Mouse (Mus musculus): ENCODE measurements at regions not wholly inside any gene's neighbourhood (a gene's known extent, or its start where the extent isn't known, plus 50 kb on each side); places are given as distances from the start of the nearest gene placed in this dataset.

DNA sequence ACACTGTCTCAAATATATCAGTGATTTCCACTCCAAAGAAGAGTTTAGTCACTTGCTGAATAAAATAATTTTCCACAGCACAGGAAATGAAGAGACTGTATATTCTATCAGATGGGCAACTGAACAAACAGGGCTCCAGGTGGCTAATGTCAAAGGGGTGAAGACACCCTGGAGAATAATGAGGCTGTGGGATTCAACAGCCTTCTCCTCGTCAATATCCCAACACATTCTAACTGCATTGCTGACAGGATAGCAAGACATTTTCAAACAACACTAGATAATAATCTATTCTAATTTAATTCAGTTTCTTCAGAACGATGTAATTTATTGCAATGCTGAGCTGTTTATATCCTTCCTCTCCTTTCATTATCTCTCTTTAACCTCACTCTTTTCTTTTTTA lies 134.4 kb upstream of the Klhl13 start:
- no peak for DNase-seq

DNA sequence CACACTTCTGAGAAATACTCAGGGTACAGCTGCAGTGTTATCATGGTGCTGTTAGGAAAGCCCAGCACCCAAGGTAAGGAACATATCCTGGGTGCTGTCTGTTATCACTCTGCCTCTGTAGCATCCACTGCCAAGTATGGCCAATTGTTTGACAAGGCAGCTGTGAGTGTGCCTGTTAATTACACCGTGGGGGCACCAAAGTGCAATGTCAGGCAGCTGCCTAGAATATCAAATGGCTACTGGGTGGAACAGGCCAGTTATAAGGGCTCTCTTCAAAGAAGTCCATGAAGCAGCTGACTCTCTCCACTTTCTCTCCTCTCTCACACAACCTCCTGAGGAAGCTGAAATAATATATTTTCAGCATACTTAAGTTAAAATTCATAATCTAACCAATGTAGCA lies 130.3 kb upstream of the Klhl13 start:
- peak; percentile 5 for DNase-seq

DNA sequence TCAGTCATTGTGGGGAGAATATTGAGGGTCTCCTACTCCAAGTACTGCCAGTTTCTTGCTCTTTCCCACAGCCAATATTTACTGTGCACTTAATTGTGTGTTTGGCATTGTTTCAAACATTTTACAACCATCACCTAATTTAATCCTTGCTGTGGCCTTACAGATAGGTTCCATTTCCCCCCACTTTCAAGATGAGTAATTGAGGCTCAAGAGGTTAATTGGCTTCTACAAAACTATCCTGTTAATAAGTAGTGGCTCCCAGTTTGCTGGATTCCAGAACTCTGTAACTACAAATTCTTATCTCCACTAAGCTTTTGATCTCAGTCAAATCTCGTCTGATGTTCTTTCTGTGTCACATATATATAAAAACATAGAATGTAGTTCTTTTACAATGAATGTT lies 112.0 kb upstream of the Klhl13 start:
- no peak for DNase-seq

DNA sequence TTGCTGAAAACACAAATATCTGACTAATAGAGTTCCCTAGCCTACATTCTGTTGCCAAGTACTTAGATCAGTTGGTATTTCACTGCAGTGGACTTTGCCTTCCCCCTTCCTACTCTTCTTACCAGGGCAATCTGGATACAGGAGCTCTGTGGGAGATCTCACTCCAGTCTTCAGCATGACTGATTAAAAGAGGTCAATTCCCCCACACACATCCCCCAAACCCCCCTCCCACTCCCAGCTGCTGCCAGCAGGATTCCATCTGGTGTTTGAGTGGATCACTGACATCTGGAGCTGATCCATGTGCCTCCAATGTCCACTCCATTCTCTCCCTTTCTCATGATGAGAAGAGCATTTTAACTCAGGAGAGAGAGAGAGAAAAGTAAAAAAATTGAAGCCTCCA lies 101.1 kb upstream of the Klhl13 start:
- peak; percentile 30 for DNase-seq

DNA sequence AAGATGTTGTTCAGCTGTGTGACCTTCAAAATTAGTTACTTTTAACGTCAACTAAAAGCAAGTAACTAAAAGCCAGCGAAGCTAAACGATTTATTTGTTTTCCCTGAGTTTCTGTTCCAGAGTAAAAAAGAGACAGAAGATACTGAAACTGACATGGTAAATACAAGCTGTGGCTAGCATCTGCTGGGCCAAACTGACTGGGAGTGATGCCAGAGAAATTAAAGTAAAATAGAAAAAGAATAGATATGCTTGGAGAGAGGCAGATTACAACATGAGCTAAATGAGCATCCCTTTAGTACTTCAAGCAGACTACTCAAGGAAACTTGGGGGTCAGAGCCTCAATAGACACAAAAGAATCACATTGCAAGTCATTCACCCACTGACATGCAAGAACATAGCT lies 88.7 kb upstream of the Klhl13 start:
- DNase-seq: no peak

DNA sequence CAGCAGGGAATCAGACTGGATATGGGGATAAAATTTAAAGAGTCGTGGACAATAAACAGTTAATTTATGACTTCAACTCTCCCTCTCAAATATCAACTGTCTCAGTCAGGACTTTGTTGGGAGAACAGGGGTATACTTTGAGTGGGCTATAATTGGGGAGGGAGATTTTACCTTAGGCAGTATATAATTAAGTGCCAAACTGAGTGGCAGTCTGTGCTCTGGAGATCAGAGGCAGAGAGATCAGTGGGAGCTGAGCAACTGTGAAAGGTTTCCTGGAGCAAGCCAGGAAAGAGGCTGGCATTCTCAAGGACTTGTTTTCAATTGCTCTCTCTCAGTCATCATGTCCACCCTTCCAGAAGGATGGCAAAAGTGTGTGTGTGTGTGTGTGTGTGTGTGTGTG lies 57.9 kb upstream of the Klhl13 start:
- peak; percentile 0 for DNase-seq

DNA sequence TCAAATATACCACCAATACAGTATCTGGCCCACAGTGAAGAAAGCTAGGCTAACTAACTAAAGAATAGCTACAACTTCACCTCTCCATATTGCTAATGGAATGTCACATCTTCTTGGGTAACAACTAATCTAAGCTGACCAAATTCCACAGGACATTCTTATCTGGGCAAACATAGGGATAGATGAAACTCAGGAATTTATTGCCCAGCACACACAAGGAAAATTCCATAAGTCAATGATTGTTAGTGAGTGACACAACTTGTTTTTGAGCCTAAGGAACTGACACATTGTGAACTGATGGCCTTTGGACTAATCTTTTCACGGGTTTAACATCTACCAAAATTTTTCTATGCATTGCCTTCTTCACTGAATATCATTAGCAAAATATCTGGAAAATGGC lies 52.6 kb upstream of the Klhl13 start:
- no peak for DNase-seq
